Mouse (Mus musculus): Measurements from ENCODE around the gene Arntl. TPM values are rescaled to one million over a fixed set of nuclear protein-coding genes. Genes with fewer than 3 reads are reported as not detected.
"Not testable (repeated sequence)": the region's sequence is repeated elsewhere in the genome, so short reads cannot be mapped to it uniquely, and the experiment has no call there.

The Arntl gene
- polyA plus RNA-seq, 1 experiment from 2014 or later = 16.7 TPM

- peak; percentile 45; the same call in 1 of the 2 replicates for ATAC-seq (replicated peaks)
- H3K36me3 ChIP-seq (replicated peaks) = no peaks in the 10 kb centered on the region
- H3K4me3 ChIP-seq = no peak overlapping the region
- 50% methylated on average over 21 of the region's 21 CpGs for WGBS
- no peaks in the 10 kb centered on the region for H3K9me3 ChIP-seq
- H3K9ac ChIP-seq = no peak overlapping the region
- H3K27ac ChIP-seq = 0 out of 2 replicates have a peak overlapping the region, but pooled peaks have one; percentile 29
- no peaks in the 10 kb centered on the region for H3K27me3 ChIP-seq (replicated peaks)
- peaks cover 7% of the 10 kb centered on the region for H3K4me1 ChIP-seq
- no peak overlapping the region for H3K4me2 ChIP-seq
Observed at GRCm38 (mm10) chr7:113260321-113261167, 53.3 kb downstream of the Arntl start.

DNA sequence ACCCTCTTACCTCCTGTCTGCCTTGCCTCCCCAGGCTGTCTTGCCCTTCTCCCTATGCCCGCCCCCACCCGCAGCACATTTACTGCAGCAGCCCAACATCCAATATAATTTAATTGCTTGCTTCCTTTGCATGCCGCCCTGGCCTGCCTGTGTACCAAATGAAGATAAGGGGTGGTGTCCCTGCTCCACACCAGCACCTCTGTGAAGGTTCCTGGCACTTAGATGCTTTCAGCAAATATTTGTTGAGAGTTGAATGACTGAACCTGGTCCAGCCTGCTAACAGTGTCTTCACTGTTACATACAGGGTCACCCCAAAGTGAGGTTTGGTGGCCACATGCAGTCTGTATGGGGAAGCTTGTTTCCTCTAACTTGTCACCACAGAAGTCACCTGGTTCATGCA lies 54.4 kb downstream of the Arntl start:
- H3K9me3 ChIP-seq = no peaks in the 10 kb centered on the region
- H3K4me2 ChIP-seq = no peak overlapping the region
- ATAC-seq (replicated peaks) = no peak
- H3K27ac ChIP-seq = no peak overlapping the region
- no peak overlapping the region for H3K9ac ChIP-seq
- H3K27me3 ChIP-seq (replicated peaks) = no peaks in the 10 kb centered on the region
- H3K36me3 ChIP-seq (replicated peaks) = no peaks in the 10 kb centered on the region
- H3K4me3 ChIP-seq = no peak overlapping the region
- WGBS = 89% methylated on average over 3 of the region's 3 CpGs
- H3K4me1 ChIP-seq = peaks cover 7% of the 10 kb centered on the region

DNA sequence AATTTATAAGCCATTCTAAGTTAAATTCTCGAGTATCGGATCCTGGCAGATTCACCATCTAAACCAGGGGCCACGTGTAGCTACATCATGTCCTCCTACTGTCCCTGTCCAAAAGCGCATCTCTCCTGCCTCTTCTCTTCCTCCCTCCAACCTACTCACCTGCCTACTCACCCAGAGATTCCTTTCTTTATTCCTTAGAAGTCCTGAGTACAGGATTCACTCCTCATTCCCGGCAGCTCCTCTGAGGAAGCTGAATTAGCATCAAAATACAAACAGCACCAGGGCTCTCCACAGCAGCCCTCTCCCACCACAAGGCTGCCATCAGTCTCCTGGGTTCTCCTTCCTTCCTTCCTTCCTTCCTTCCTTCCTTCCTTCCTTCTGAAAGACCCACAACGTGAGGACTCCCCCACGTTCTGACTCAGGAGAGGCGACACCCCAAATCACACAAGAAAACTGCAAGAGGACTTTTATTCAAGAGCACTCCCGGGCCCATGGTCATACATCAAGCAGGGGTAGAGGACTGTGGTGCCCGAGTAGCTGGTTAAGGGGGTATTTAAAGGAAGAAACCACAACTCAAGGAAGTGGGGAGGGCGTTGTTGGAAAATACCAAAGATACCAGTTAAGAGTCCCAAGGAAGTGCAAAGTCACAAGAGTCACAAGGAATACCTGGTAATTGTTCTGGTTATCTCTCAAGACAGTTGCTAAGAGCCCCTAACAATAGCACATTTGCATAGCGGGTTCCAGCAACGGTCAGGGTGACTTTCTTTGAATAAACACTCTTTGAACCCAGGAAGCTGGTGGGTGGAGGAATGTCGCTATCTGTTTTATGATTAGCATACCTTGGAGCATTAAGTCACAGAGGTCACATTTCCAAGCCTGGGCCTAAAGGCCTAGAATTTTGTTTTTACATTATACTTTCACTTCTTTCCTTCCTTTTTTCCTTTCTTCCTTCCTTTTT lies 55.5 kb downstream of the Arntl start:
- not testable (repeated sequence) for ATAC-seq (replicated peaks); H3K9ac ChIP-seq; H3K36me3 ChIP-seq (replicated peaks); H3K27ac ChIP-seq; H3K27me3 ChIP-seq (replicated peaks); H3K4me2 ChIP-seq; H3K4me1 ChIP-seq; H3K4me3 ChIP-seq; H3K9me3 ChIP-seq
- 49% methylated on average over 14 of the region's 14 CpGs for WGBS

GRCm38 (mm10) chr7:113263990-113264389 lies 56.7 kb downstream of the Arntl start:
- H3K4me2 ChIP-seq = no peak overlapping the region
- ATAC-seq (replicated peaks) = no peak
- H3K9me3 ChIP-seq = no peaks in the 10 kb centered on the region
- no peaks in the 10 kb centered on the region for H3K27me3 ChIP-seq (replicated peaks)
- no peak overlapping the region for H3K27ac ChIP-seq
- peaks cover 7% of the 10 kb centered on the region for H3K4me1 ChIP-seq
- no peak overlapping the region for H3K4me3 ChIP-seq
- H3K36me3 ChIP-seq (replicated peaks) = no peaks in the 10 kb centered on the region
- WGBS = 93% methylated on average over 1 of the region's 1 CpGs
- H3K9ac ChIP-seq = no peak overlapping the region

DNA sequence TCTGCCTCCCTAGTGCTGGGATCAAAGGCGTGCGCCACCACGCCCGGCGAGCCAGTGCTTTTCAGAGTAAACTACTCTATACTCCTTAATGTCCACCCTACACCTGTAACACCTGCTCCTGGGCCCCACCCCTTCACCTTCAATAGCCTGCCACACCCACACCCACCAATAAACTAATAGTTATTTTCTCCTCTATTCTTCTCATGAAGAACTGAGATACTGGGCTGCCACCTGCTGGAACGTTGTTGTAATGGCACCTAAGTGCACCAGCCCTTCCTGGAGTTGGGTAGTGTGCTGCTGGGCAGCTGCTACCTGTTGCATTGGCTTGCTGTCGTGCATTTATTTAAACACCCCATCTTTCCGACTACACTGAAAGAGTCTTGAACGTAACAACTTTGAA lies 61.0 kb downstream of the Arntl start:
- Histone ChIP-seq H3K4me1 (peaks cover 5% of the 10 kb centered on the region; the same call in 1 of the 2 replicates), H3K27ac (no peak overlapping the region), H3K9ac (no peak overlapping the region), H3K36me3 (replicated peaks) (no peaks in the 10 kb centered on the region), H3K9me3 (no peaks in the 10 kb centered on the region), H3K4me3 (no peak overlapping the region), H3K4me2 (no peak overlapping the region), H3K27me3 (replicated peaks) (no peaks in the 10 kb centered on the region)
- WGBS = 82% methylated on average over 9 of the region's 9 CpGs
- no peak for ATAC-seq (replicated peaks)

DNA sequence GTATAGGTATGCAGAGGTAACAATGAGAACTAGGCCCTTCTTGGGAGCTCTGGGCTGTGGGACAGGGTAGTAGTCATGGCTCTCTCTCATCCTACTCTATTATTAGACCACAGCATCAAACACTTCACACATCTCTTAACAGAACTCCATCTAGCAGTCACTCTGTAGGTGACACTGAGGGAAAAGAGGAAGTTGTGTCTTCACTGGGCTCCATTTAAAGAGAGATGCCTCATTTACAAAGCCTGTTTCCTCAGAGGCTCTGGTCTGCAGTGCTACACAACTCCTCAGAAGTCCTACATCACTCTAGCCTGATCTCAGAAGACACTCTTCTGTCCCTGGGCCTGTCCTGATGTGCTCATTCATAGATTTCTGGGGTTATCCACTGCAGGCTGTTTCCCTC lies 61.8 kb downstream of the Arntl start:
- no peak overlapping the region for H3K4me3 ChIP-seq
- H3K27me3 ChIP-seq (replicated peaks) = no peaks in the 10 kb centered on the region
- peaks cover 5% of the 10 kb centered on the region; the same call in 1 of the 2 replicates for H3K4me1 ChIP-seq
- H3K36me3 ChIP-seq (replicated peaks) = no peaks in the 10 kb centered on the region
- no peak overlapping the region for H3K9ac ChIP-seq
- no peaks in the 10 kb centered on the region for H3K9me3 ChIP-seq
- H3K4me2 ChIP-seq = no peak overlapping the region
- no peak overlapping the region for H3K27ac ChIP-seq
- ATAC-seq (replicated peaks) = no peak

- no peaks in the 10 kb centered on the region for H3K36me3 ChIP-seq (replicated peaks)
- H3K4me2 ChIP-seq = no peak overlapping the region
- H3K27me3 ChIP-seq (replicated peaks) = no peaks in the 10 kb centered on the region
- H3K9me3 ChIP-seq = no peaks in the 10 kb centered on the region
- no peak overlapping the region for H3K4me3 ChIP-seq
- H3K27ac ChIP-seq = no peak overlapping the region
- ATAC-seq (replicated peaks) = no peak
- no peak overlapping the region for H3K9ac ChIP-seq
- 53% methylated on average over 3 of the region's 3 CpGs for WGBS
- H3K4me1 ChIP-seq = peaks cover 5% of the 10 kb centered on the region; the same call in 1 of the 2 replicates
Observed at GRCm38 (mm10) chr7:113269921-113270320, 62.7 kb downstream of the Arntl start.

GRCm38 (mm10) chr7:113270551-113270950 lies 63.3 kb downstream of the Arntl start:
- no peak for ATAC-seq (replicated peaks)
- H3K27me3 ChIP-seq (replicated peaks) = no peaks in the 10 kb centered on the region
- no peaks in the 10 kb centered on the region for H3K9me3 ChIP-seq
- 77% methylated on average over 10 of the region's 10 CpGs for WGBS
- H3K27ac ChIP-seq = no peak overlapping the region
- no peak overlapping the region for H3K4me3 ChIP-seq
- no peak overlapping the region for H3K9ac ChIP-seq
- peaks cover 5% of the 10 kb centered on the region; the same call in 1 of the 2 replicates for H3K4me1 ChIP-seq
- H3K36me3 ChIP-seq (replicated peaks) = no peaks in the 10 kb centered on the region
- H3K4me2 ChIP-seq = no peak overlapping the region

DNA sequence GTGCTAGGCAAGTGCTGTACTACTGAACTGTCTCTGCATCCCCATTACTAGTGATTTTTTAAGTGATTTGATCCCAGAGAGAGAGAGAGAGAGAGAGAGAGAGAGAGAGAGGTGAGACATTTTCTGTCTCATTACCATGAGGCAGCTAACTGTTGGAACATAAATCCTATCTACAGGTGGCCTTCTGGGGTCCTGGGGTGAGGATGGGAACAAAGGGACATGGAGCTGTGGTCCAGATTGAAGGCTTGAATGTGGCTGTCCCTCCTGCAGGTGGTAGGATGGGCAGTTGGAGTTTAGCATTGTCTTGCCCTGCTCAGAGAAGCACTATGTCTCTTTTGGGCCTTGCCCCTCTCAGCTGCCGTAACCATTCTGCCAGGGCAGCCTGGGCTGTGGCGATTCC lies 63.7 kb downstream of the Arntl start:
- H3K9ac ChIP-seq = no peak overlapping the region
- WGBS = 68% methylated on average over 2 of the region's 2 CpGs
- H3K9me3 ChIP-seq = no peaks in the 10 kb centered on the region
- no peaks in the 10 kb centered on the region for H3K36me3 ChIP-seq (replicated peaks)
- H3K4me1 ChIP-seq = peaks cover 5% of the 10 kb centered on the region; the same call in 1 of the 2 replicates
- no peak overlapping the region for H3K27ac ChIP-seq
- H3K4me2 ChIP-seq = no peak overlapping the region
- H3K4me3 ChIP-seq = no peak overlapping the region
- H3K27me3 ChIP-seq (replicated peaks) = no peaks in the 10 kb centered on the region
- no peak for ATAC-seq (replicated peaks)

GRCm38 (mm10) chr7:113272338-113272997 lies 65.2 kb downstream of the Arntl start:
- WGBS = 75% methylated on average over 6 of the region's 6 CpGs
- ATAC-seq (replicated peaks) = no peak
- Histone ChIP-seq H3K36me3 (replicated peaks) (no peaks in the 10 kb centered on the region), H3K4me3 (no peak overlapping the region), H3K4me1 (peaks cover 5% of the 10 kb centered on the region; the same call in 1 of the 2 replicates), H3K9me3 (no peaks in the 10 kb centered on the region), H3K9ac (no peak overlapping the region), H3K27ac (no peak overlapping the region), H3K27me3 (replicated peaks) (no peaks in the 10 kb centered on the region), H3K4me2 (no peak overlapping the region)

DNA sequence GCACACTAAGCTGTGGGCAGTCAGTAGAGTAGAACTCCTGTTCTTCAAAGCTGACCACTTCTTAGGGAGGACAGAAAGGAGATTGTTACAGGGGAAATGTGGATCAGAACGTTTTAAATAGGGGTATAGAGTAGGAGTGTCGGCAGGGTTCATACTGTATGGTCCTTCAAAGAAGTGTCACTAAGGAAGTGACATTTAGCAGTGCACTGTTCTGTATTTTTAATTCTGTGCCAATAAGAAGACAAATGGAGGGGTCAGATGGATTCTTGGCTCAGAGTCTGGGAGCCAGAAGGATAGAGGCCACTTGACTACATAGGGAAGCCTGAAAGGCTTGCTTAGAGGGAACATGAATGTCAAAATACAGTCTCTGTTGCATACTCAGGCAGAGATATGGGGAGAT lies 70.0 kb downstream of the Arntl start:
- Histone ChIP-seq H3K36me3 (replicated peaks) (no peaks in the 10 kb centered on the region), H3K4me1 (no peaks in the 10 kb centered on the region), H3K27ac (no peak overlapping the region), H3K27me3 (replicated peaks) (no peaks in the 10 kb centered on the region), H3K4me3 (no peak overlapping the region), H3K4me2 (no peak overlapping the region), H3K9me3 (no peaks in the 10 kb centered on the region), H3K9ac (no peak overlapping the region)
- no peak for ATAC-seq (replicated peaks)
- WGBS = 82% methylated on average over 2 of the region's 2 CpGs

DNA sequence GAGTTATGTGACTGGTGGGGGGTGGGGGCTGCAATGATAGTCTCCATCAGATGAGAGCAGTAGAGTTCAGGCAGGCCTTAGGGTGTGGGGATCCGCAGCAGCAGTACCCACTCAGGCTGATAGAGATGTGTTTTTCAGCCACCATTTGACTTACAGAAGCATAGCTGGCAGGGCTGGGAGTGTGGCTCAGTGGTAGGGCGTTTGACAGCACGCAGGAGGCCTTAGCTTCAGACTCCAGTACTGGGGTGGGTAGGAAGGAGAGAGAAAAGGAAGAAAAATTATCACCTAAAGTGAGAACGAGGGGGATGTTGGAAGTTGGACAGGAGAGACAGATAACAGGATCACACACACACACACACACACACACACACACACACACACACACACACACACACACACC lies 71.2 kb downstream of the Arntl start:
- no peaks in the 10 kb centered on the region for H3K27me3 ChIP-seq (replicated peaks)
- no peaks in the 10 kb centered on the region for H3K4me1 ChIP-seq
- no peaks in the 10 kb centered on the region for H3K9me3 ChIP-seq
- no peak overlapping the region for H3K9ac ChIP-seq
- no peak overlapping the region for H3K4me3 ChIP-seq
- WGBS = 90% methylated on average over 4 of the region's 4 CpGs
- H3K4me2 ChIP-seq = no peak overlapping the region
- ATAC-seq (replicated peaks) = no peak
- H3K27ac ChIP-seq = no peak overlapping the region
- H3K36me3 ChIP-seq (replicated peaks) = 0 out of 2 replicates have a peak, but pooled peaks cover 1% of the 10 kb centered on the region

Data from midbrain, embryonic 15.5 days (tissue).